20 mouse cellular contexts compared by ENCODE assay signal in genomic region chrX:65715562-65715961, GRCm38 (mm10).
A peak's percentile ranks its signal among the peaks of the same experiment; 100 is the strongest.
DNase-seq lines count a peak whose midpoint lies in the region; ATAC-seq and TF ChIP-seq lines count a peak whose summit lies in the region.
"Had no signal": no experiment of that assay in that cellular context is flagged by ENCODE, and none has a peak within 500 bp of the region (broad histone marks: within the 10 kb centered on the region; RNA-seq: fewer than 3 reads in every experiment).

No protein-coding gene starts in this region.

- no peaks in the 10 kb centered on the region for H3K4me1 ChIP-seq in forebrain, embryonic 14.5 days (ENCODE audit: control insufficient read depth, insufficient read depth, low read length)
- H3K4me1 ChIP-seq in forebrain, embryonic 13.5 days = no peaks in the 10 kb centered on the region
- H3K4me1 ChIP-seq: embryonic facial prominence, embryonic 15.5 days; heart, embryonic 12.5 days; limb, embryonic 10.5 days; liver, embryonic 15.5 days; neural tube, embryonic 13.5 days had no signal

- no peak for TF ChIP-seq POLR2A in brain, embryonic 14.5 days (IDR thresholded peaks at IDR 0.05; ENCODE audit: borderline replicate concordance, extremely low read depth, insufficient read depth, insufficient read length, poor library complexity, severe bottlenecking)

- DNase-seq in forebrain, embryonic 14.5 days (ENCODE audit: low spot score) = peak; percentile 38
- DNase-seq in left cerebral cortex, adult 2 months (ENCODE audit: extremely low spot score in 1 of 2, low spot score in 2 of 2) = no peak
- no peak for DNase-seq in left cerebral cortex, adult 11 months (ENCODE audit: low spot score)
- DNase-seq in 416B (ENCODE audit: low read depth) = peak; percentile 19
- peak; percentile 37 for DNase-seq in brain, embryonic 14.5 days (ENCODE audit: low read depth)
- DNase-seq in gastrocnemius, postnatal 10 days = no peak
- no peak for DNase-seq in natural killer cell, adult 2 months (ENCODE audit: low spot score in 2 of 2)
- DNase-seq: cerebellum, adult 8-10 months; gastrocnemius, postnatal 25 days; heart, postnatal 4 days; kidney, adult 18-20 months had no signal

- ATAC-seq in forebrain, embryonic 14.5 days = no peak
- no peak for ATAC-seq in forebrain, embryonic 13.5 days
- ATAC-seq: CD4-positive, CD25-positive, alpha-beta regulatory T cell, adult 4 months; forebrain, embryonic 16.5 days; midbrain, embryonic 16.5 days had no signal

- no peaks in the 10 kb centered on the region for H3K9me3 ChIP-seq in forebrain, embryonic 14.5 days (replicated peaks; ENCODE audit: control insufficient read depth, low read length)
- no peaks in the 10 kb centered on the region for H3K9me3 ChIP-seq in forebrain, embryonic 13.5 days (replicated peaks)
- H3K9me3 ChIP-seq: embryonic facial prominence, embryonic 15.5 days; heart, embryonic 12.5 days; limb, embryonic 10.5 days; liver, embryonic 15.5 days; neural tube, embryonic 13.5 days had no signal

- no peak overlapping the region for H3K9ac ChIP-seq in forebrain, embryonic 14.5 days (ENCODE audit: low read length)
- H3K9ac ChIP-seq in forebrain, embryonic 13.5 days = no peak overlapping the region
- H3K9ac ChIP-seq: embryonic facial prominence, embryonic 15.5 days; heart, embryonic 12.5 days; liver, embryonic 15.5 days; neural tube, embryonic 13.5 days had no signal

- H3K36me3 ChIP-seq in forebrain, embryonic 14.5 days (ENCODE audit: control insufficient read depth, insufficient read depth, low read length) = no peaks in the 10 kb centered on the region
- H3K36me3 ChIP-seq in forebrain, embryonic 13.5 days (ENCODE audit: poor library complexity, severe bottlenecking) = no peaks in the 10 kb centered on the region
- H3K36me3 ChIP-seq: embryonic facial prominence, embryonic 15.5 days; heart, embryonic 12.5 days; limb, embryonic 10.5 days; liver, embryonic 15.5 days; neural tube, embryonic 13.5 days had no signal

- H3K4me3 ChIP-seq in forebrain, embryonic 14.5 days (ENCODE audit: low read depth, low read length) = no peak overlapping the region
- H3K4me3 ChIP-seq in forebrain, embryonic 13.5 days = no peak overlapping the region
- no peak overlapping the region for H3K4me3 ChIP-seq in left cerebral cortex, adult 2 months
- H3K4me3 ChIP-seq: embryonic facial prominence, embryonic 15.5 days; heart, embryonic 12.5 days; limb, embryonic 10.5 days; liver, embryonic 15.5 days; neural tube, embryonic 13.5 days had no signal

- intact Hi-C loops in left cerebral cortex, adult 2 months (cut with DNase I) = loop anchor here (5.0 kb wide), 1 partner anchor 1418 kb away; no protein-coding TSS in a partner anchor

- H3K27me3 ChIP-seq in forebrain, embryonic 14.5 days (replicated peaks; ENCODE audit: control insufficient read depth, insufficient read depth, low read length) = no peaks in the 10 kb centered on the region
- no peaks in the 10 kb centered on the region for H3K27me3 ChIP-seq in forebrain, embryonic 13.5 days
- H3K27me3 ChIP-seq: embryonic facial prominence, embryonic 15.5 days; heart, embryonic 12.5 days; liver, embryonic 15.5 days; neural tube, embryonic 13.5 days had no signal

- H3K27ac ChIP-seq in forebrain, embryonic 14.5 days (ENCODE audit: low read depth, low read length) = no peak overlapping the region
- H3K27ac ChIP-seq in forebrain, embryonic 13.5 days = no peak overlapping the region
- H3K27ac ChIP-seq in left cerebral cortex, adult 2 months = no peak overlapping the region
- H3K27ac ChIP-seq: embryonic facial prominence, embryonic 15.5 days; limb, embryonic 10.5 days; liver, embryonic 15.5 days; neural tube, embryonic 13.5 days had no signal

- peak; percentile 43 for TF ChIP-seq CTCF in left cerebral cortex, adult 2 months (IDR thresholded peaks at IDR 0.05)
- TF ChIP-seq CTCF in brain, embryonic 14.5 days (IDR thresholded peaks at IDR 0.05; ENCODE audit: borderline replicate concordance, extremely low read depth, insufficient read depth, insufficient read length) = no peak

- no peak overlapping the region for H3K4me2 ChIP-seq in forebrain, embryonic 14.5 days (ENCODE audit: low read length)
- H3K4me2 ChIP-seq in forebrain, embryonic 13.5 days = no peak overlapping the region
- H3K4me2 ChIP-seq: embryonic facial prominence, embryonic 15.5 days; heart, embryonic 12.5 days; liver, embryonic 15.5 days; neural tube, embryonic 13.5 days had no signal

Comparison
In these comparisons a context has a peak if more than half of its experiments do, and no peak if none do; other contexts are left out.
1. DNase-seq: peak in forebrain, embryonic 14.5 days (single experiment), 416B (single experiment) and brain, embryonic 14.5 days (single experiment); none in left cerebral cortex, adult 2 months (0 of 2), left cerebral cortex, adult 11 months (single experiment), gastrocnemius, postnatal 10 days (single experiment) and natural killer cell, adult 2 months (0 of 2).